Mouse (Mus musculus) embryonic facial prominence, embryonic 11.5 days (tissue): ENCODE measurements around the gene Hist1h3a. TPM values are rescaled to one million over a fixed set of nuclear protein-coding genes. Genes with fewer than 3 reads are reported as not detected.
A peak's percentile ranks its signal among the peaks of the same experiment; 100 is the strongest.
"Not testable (repeated sequence)": the region's sequence is repeated elsewhere in the genome, so short reads cannot be mapped to it uniquely, and the experiment has no call there.

Experiments used
- ATAC-seq: fragments of 200-750 bp; cut with Nextera tagmentation; replicated peaks from 2 replicates; pipeline ENCODE4 v1.8.0; 2017; ENCODE audit warnings: low read depth; ENCODE audit not compliant: insufficient number of reproducible peaks, low FRiP score, low TSS enrichment
- DNase-seq: peaks from one replicate; pipeline ENCODE4 v3.0.0-alpha.2; 2015; ENCODE audit warnings: low spot score
- H3K27ac ChIP-seq: fragments of 300-500 bp; sonication (generic); replicated peaks from 2 replicates; pipeline ENCODE4 v1.5.1; 2014; ENCODE audit warnings: mild to moderate bottlenecking, low read depth, low read length, control low read depth
- H3K27me3 ChIP-seq: fragments of 300-500 bp; sonication (generic); 2 replicates; pipeline ENCODE4 v1.6.1; 2014; ENCODE audit warnings: mild to moderate bottlenecking, low read length, moderate library complexity, mixed read lengths; ENCODE audit not compliant: control insufficient read depth, insufficient read depth
- H3K36me3 ChIP-seq: fragments of 300-500 bp; sonication (generic); replicated peaks from 2 replicates; pipeline ENCODE4 v1.6.1; 2014; ENCODE audit warnings: low read depth, mild to moderate bottlenecking, low read length, moderate library complexity, mixed read lengths; ENCODE audit not compliant: control insufficient read depth, insufficient read depth
- H3K4me1 ChIP-seq: fragments of 300-500 bp; sonication (generic); 2 replicates; pipeline ENCODE4 v1.6.1; 2014; ENCODE audit warnings: low read length, mixed read lengths; ENCODE audit not compliant: control insufficient read depth, insufficient read depth
- H3K4me2 ChIP-seq: fragments of 300-500 bp; sonication (generic); 2 replicates; pipeline ENCODE4 v1.6.1; 2014; ENCODE audit warnings: low read depth, mild to moderate bottlenecking, control low read depth, low read length, moderate library complexity
- H3K4me3 ChIP-seq: fragments of 300-500 bp; sonication (generic); 2 replicates; pipeline ENCODE4 v1.5.1; 2014; ENCODE audit warnings: low read depth, low read length, control low read depth
- H3K9ac ChIP-seq: fragments of 300-500 bp; sonication (generic); replicated peaks from 2 replicates; pipeline ENCODE4 v1.6.1; 2014; ENCODE audit warnings: mild to moderate bottlenecking, control low read depth, low read length
- H3K9me3 ChIP-seq: fragments of 300-500 bp; sonication (generic); replicated peaks from 2 replicates; pipeline ENCODE4 v1.6.1; 2016; ENCODE audit warnings: mild to moderate bottlenecking, low read length, inconsistent platforms, mixed read lengths; ENCODE audit not compliant: control insufficient read depth
- WGBS: fragments of 180-500 bp; shearing (Covaris S2); extraction: QIAGEN DNeasy Blood & Tissue Kit; methylation state at CpG from one replicate; pipeline ENCODE4 v1.1.7; 2014; 5-methylcytosine and 5-hydroxymethylcytosine counted together
- polyA plus RNA-seq: library from polyadenylated mRNA; unstranded; fragments of >200 nt; fragmentation: Nextera tagmentation; extraction: Ambion mirVana; gene quantifications from 2 replicates; pipeline ENCODE4 v1.2.1, GENCODE M21; 2014

Hist1h3a gene
- polyA plus RNA-seq, 1 experiment from 2014 or later, result 4.0 TPM

DNA sequence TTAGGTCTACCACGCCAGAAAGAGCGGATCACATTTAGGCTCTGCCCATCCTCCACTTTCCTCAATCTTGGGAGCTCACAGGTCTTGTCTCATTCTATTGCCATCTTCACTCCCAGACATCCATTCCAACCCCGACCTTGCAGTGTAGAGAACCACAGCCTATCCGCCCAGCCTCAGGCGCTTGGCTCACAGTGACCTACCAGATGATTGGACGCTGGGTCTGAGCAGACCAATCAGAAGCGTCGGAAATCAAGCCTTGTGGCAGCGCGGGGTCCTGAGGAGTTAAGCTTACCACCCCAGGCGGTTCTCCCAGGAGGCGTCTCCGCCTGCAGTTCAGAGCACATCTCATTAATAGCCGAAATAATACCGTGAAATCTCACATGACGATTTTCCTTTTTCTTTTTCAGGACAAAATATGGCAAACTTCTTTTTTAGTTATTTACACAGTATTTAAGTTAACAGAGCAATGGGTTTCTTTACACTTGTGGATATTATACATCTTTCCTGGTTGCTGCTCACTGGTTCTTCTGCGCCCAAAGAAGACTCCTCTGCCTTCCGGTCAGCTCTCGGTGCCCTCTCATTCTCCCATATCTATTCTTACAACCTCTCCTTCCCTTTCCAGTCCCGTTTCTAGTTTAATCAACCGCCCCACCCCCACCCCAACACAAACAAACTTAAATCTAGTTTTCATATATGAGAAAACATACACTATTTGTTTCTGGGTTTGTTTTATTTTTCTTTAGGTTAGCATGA, 10.6 kb upstream of the Hist1h3a start:
- peak; percentile 81 for ATAC-seq
- Histone ChIP-seq H3K9me3 (no peaks in the 10 kb centered on the region), H3K36me3 (no peaks in the 10 kb centered on the region), H3K4me3 (no peak overlapping the region), H3K9ac (no peak overlapping the region), H3K4me1 (no peaks in the 10 kb centered on the region), H3K27me3 (no peaks in the 10 kb centered on the region), H3K4me2 (0 out of 2 replicates have a peak overlapping the region, but pooled peaks have one; percentile 2), H3K27ac (no peak overlapping the region)
- peak; percentile 80 for DNase-seq
- WGBS, result 19% methylated on average over 21 of the region's 21 CpGs

DNA sequence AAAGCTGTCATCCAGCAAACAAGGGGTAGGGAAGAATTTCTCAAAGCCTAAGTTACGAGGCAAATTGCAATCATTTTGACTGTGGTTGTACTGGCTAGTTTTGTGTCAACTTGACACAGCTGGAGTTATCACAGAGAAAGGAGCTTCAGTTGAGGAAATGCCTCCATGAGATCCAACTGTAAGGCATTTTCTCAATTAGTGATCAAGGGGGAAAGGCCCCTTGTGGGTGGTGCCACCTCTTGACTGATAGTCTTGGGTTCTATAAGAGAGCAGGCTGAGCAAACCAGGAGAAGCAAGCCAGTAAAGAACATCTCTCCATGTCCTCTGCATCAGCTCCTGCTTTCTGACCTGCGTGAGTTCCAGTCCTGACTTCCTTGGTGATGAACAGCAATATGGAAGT, 7.4 kb upstream of the Hist1h3a start, which contains the start of gene Trim38:
Gene Trim38, plus strand, starts transcription at position 301 of the 400 bp plus-strand sequence.
- H3K9ac ChIP-seq, DNase-seq, H3K27me3 ChIP-seq, H3K4me1 ChIP-seq, H3K27ac ChIP-seq, H3K36me3 ChIP-seq, H3K4me3 ChIP-seq, H3K9me3 ChIP-seq, H3K4me2 ChIP-seq, ATAC-seq: not testable (repeated sequence)
- WGBS, result 82% methylated on average over 2 of the region's 2 CpGs

DNA sequence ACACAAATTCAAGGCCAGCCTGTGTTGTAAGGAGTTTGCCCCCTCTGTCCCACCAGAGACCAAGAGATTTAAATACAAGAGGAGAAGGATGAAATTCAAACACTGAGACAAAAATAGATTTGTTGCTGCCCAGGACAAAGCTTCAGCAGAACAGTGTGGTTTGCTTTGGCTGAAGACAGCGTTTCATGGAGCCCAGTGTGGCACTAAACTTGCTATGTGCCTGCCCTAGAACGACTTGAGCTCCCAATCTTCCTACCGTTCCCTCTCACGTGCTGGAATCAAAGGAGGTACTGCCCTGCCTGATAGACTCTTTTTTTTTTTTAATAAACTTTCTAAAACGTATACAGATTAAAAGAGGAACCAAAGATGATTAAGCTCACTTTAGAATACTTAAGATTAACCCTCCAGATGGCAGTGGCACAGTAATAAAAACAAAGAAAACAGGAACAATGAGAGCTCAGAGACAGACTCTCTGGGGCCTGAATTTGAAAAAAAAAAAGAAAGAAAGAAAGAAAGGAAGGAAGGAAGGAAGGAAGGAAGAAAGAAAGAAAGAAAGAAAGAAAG, 6.7 kb upstream of the Hist1h3a start:
- Histone ChIP-seq H3K4me2 (no peak overlapping the region), H3K4me1 (no peaks in the 10 kb centered on the region), H3K9me3 (no peaks in the 10 kb centered on the region), H3K27me3 (no peaks in the 10 kb centered on the region), H3K36me3 (no peaks in the 10 kb centered on the region), H3K27ac (no peak overlapping the region), H3K9ac (no peak overlapping the region), H3K4me3 (no peak overlapping the region)
- ATAC-seq, result no peak
- WGBS, result 51% methylated on average over 5 of the region's 5 CpGs
- no peak for DNase-seq

DNA sequence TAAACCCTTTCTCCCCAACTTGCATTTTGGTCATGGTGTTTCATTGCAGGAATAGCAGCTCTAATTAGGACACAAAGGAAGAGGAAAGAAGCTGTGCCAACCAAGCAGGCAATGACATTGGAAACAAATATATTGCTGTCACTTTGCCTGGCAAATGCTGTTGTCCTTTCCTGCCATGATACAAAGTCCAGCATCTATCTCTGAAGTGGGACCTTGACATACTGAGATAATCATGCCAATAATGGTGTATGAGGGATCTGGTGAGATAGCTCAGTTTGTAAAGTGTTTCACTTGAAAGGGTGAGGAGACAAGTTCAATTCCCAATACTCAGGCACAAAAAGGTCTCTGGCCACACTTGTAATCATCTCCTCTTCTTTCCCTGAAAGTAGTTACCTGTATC, 4.6 kb upstream of the Hist1h3a start:
- no peaks in the 10 kb centered on the region for H3K4me1 ChIP-seq
- no peak overlapping the region for H3K4me3 ChIP-seq
- no peaks in the 10 kb centered on the region for H3K9me3 ChIP-seq
- no peak overlapping the region for H3K9ac ChIP-seq
- no peaks in the 10 kb centered on the region for H3K36me3 ChIP-seq
- H3K27ac ChIP-seq, result no peak overlapping the region
- no peak overlapping the region for H3K4me2 ChIP-seq
- no peaks in the 10 kb centered on the region for H3K27me3 ChIP-seq
- ATAC-seq (no peak), DNase-seq (no peak)

DNA sequence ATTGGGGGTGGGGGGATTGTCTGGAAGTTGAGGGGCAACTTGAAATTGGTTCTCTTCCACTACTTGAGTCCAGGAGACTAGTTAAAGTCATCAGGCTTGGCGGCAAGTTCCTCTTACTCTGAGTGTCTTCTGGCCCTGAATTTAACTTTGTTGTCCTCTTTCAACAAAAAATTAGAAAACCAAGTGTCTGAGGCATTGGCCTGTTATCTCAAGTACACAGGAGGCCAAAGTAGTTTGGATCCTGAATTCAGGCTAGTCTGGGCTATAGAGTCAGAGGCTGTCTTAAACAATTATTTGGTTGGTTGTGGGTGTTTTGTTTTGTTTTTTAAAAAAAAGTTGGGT, 3.0 kb upstream of the Hist1h3a start:
- H3K36me3 ChIP-seq, result no peaks in the 10 kb centered on the region
- H3K9me3 ChIP-seq, result no peaks in the 10 kb centered on the region
- no peak for DNase-seq
- H3K4me3 ChIP-seq, result no peak overlapping the region
- no peak overlapping the region for H3K27ac ChIP-seq
- no peaks in the 10 kb centered on the region for H3K27me3 ChIP-seq
- 0 out of 2 replicates have a peak overlapping the region, but pooled peaks have one; percentile 3 for H3K4me2 ChIP-seq
- ATAC-seq, result no peak
- 55% methylated on average over 1 of the region's 1 CpGs for WGBS
- H3K9ac ChIP-seq, result no peak overlapping the region
- H3K4me1 ChIP-seq, result no peaks in the 10 kb centered on the region

DNA sequence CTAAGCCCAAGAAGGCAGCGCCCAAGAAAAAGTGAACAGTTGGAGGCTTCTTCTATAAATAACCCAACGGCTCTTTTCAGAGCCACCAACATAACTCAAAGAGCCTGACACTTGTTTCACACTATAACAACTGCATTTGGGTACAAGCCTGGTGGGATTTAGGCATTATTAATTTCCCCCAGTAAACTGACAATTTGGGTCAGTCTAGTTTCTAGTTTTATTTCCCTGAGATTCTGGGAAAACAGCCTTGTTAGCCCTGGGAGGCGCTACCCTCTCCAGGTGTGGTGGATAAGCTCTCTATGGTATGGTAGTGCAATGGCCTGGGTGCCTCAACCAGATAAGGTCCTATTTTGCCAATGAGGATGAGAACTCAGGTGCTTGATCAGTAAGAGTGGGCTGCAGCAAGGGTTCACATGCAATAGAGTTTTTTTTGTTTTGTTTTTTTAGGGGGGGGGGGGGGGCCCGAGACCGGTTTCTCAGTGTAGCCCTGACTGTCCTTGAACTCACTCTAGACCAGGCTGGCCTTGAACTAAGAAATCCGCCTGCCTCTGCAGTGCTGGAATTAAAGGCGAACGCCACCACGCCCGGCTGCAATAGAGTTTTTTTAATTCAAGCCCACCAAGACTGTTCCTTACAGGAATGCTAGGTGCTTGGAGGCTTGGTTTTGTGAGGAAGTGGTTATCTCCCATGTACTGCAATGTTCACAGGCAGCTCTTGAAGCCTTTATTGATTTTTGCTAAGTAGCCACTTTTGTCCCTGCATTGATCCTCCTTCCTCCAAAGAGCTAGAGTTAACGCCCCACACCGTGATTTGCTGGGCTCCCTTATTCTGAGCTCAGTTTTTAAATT, 2.4 kb upstream of the Hist1h3a start:
- 34% methylated on average over 12 of the region's 12 CpGs for WGBS
- H3K4me2 ChIP-seq, result peak overlapping the region; percentile 86
- H3K4me3 ChIP-seq, result peak overlapping the region; percentile 56
- no peaks in the 10 kb centered on the region for H3K9me3 ChIP-seq
- H3K36me3 ChIP-seq, result no peaks in the 10 kb centered on the region
- no peaks in the 10 kb centered on the region for H3K27me3 ChIP-seq
- DNase-seq (no peak), ATAC-seq (no peak)
- H3K27ac ChIP-seq, result peak overlapping the region; percentile 97
- H3K9ac ChIP-seq, result peak overlapping the region; percentile 78
- H3K4me1 ChIP-seq, result no peaks in the 10 kb centered on the region

DNA sequence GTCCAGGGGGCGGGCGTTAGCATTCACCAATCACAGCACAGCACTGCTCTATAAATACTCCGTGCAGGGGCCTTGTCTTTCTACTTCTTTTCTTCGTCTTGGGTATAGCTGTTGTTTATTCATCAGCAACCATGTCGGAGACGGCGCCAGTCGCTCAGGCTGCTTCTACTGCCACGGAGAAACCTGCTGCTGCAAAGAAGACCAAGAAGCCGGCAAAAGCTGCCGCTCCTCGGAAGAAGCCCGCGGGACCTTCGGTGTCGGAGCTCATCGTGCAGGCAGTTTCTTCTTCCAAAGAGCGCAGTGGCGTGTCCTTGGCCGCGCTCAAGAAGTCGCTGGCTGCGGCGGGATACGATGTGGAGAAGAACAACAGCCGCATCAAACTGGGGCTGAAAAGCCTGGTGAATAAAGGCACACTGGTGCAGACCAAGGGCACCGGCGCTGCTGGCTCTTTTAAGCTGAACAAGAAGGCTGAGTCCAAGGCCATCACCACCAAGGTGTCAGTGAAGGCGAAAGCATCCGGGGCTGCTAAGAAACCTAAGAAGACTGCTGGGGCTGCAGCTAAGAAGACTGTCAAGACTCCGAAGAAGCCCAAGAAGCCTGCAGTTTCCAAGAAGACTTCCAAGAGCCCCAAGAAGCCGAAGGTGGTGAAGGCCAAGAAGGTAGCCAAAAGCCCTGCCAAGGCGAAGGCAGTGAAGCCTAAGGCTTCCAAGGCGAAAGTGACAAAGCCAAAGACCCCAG, 1.6 kb upstream of the Hist1h3a start, which contains the start of gene Hist1h1a:
Gene Hist1h1a, plus strand, starts transcription at position 81 of the 738 bp plus-strand sequence.
- DNase-seq (peak; percentile 97), ATAC-seq (peak; percentile 40)
- H3K9me3 ChIP-seq, result no peaks in the 10 kb centered on the region
- H3K4me1 ChIP-seq, result no peaks in the 10 kb centered on the region
- H3K27ac ChIP-seq, result peak within 1 kb of the TSS; percentile 97
- no peaks in the 10 kb centered on the region for H3K36me3 ChIP-seq
- 4% methylated on average over 34 of the region's 34 CpGs for WGBS
- H3K27me3 ChIP-seq, result no peaks in the 10 kb centered on the region
- H3K4me3 ChIP-seq, result peak within 1 kb of the TSS; percentile 56
- H3K9ac ChIP-seq, result peak within 1 kb of the TSS; percentile 78
- H3K4me2 ChIP-seq, result peak within 1 kb of the TSS; percentile 86
